Mouse (Mus musculus): ENCODE measurements around the gene Madcam1. TPM values are rescaled to one million over a fixed set of nuclear protein-coding genes. Genes with fewer than 3 reads are reported as not detected.

Gene Madcam1
- polyA plus RNA-seq, 1 experiment from 2014 or later = 2.3 TPM

GRCm38 (mm10) chr10:79706406-79707094 lies 42.2 kb downstream of the Madcam1 start:
- H3K9ac ChIP-seq (replicated peaks; ENCODE audit: low read length) = peak overlapping the region; percentile 98
- 77% methylated on average over 5 of the region's 5 CpGs for WGBS
- H3K9me3 ChIP-seq (ENCODE audit: low read length) = no peaks in the 10 kb centered on the region
- no peak for ATAC-seq (ENCODE audit: low FRiP score, low TSS enrichment)
- no peak overlapping the region for H3K27ac ChIP-seq (ENCODE audit: low read length)
- peak overlapping the region; percentile 92 for H3K4me3 ChIP-seq (ENCODE audit: low read length)
- peaks cover 35% of the 10 kb centered on the region for H3K36me3 ChIP-seq (ENCODE audit: insufficient read depth, low read length)
- no peaks in the 10 kb centered on the region for H3K27me3 ChIP-seq (ENCODE audit: insufficient read depth, low read length)
- peak overlapping the region; percentile 96 for H3K4me2 ChIP-seq (replicated peaks; ENCODE audit: low read depth, low read length)
- H3K4me1 ChIP-seq (ENCODE audit: insufficient read depth, low read length) = peaks cover 30% of the 10 kb centered on the region

GRCm38 (mm10) chr10:79707162-79707561 lies 42.8 kb downstream of the Madcam1 start:
- H3K4me2 ChIP-seq (replicated peaks; ENCODE audit: low read depth, low read length) = no peak overlapping the region
- no peaks in the 10 kb centered on the region for H3K27me3 ChIP-seq (ENCODE audit: insufficient read depth, low read length)
- WGBS = 80% methylated on average over 1 of the region's 1 CpGs
- H3K4me1 ChIP-seq (ENCODE audit: insufficient read depth, low read length) = peaks cover 26% of the 10 kb centered on the region
- no peak for ATAC-seq (ENCODE audit: low FRiP score, low TSS enrichment)
- peaks cover 41% of the 10 kb centered on the region for H3K36me3 ChIP-seq (ENCODE audit: insufficient read depth, low read length)
- H3K9me3 ChIP-seq (ENCODE audit: low read length) = no peaks in the 10 kb centered on the region
- no peak overlapping the region for H3K4me3 ChIP-seq (ENCODE audit: low read length)
- no peak overlapping the region for H3K9ac ChIP-seq (replicated peaks; ENCODE audit: low read length)
- no peak overlapping the region for H3K27ac ChIP-seq (ENCODE audit: low read length)

GRCm38 (mm10) chr10:79707759-79708158 lies 43.4 kb downstream of the Madcam1 start:
- Histone ChIP-seq H3K4me1 (ENCODE audit: insufficient read depth, low read length) (peaks cover 26% of the 10 kb centered on the region), H3K4me3 (ENCODE audit: low read length) (no peak overlapping the region), H3K27ac (ENCODE audit: low read length) (no peak overlapping the region), H3K9ac (replicated peaks; ENCODE audit: low read length) (no peak overlapping the region), H3K4me2 (replicated peaks; ENCODE audit: low read depth, low read length) (no peak overlapping the region), H3K36me3 (ENCODE audit: insufficient read depth, low read length) (peaks cover 42% of the 10 kb centered on the region), H3K9me3 (ENCODE audit: low read length) (no peaks in the 10 kb centered on the region), H3K27me3 (ENCODE audit: insufficient read depth, low read length) (no peaks in the 10 kb centered on the region)
- ATAC-seq (ENCODE audit: low FRiP score, low TSS enrichment) = no peak
- 69% methylated on average over 4 of the region's 4 CpGs for WGBS

- no peak for ATAC-seq (ENCODE audit: low FRiP score, low TSS enrichment)
- Histone ChIP-seq H3K4me2 (replicated peaks; ENCODE audit: low read depth, low read length) (no peak overlapping the region), H3K9me3 (ENCODE audit: low read length) (no peaks in the 10 kb centered on the region), H3K9ac (replicated peaks; ENCODE audit: low read length) (no peak overlapping the region), H3K27me3 (ENCODE audit: insufficient read depth, low read length) (no peaks in the 10 kb centered on the region), H3K4me3 (ENCODE audit: low read length) (no peak overlapping the region), H3K36me3 (ENCODE audit: insufficient read depth, low read length) (peaks cover 42% of the 10 kb centered on the region), H3K27ac (ENCODE audit: low read length) (no peak overlapping the region), H3K4me1 (ENCODE audit: insufficient read depth, low read length) (peaks cover 26% of the 10 kb centered on the region)
- 89% methylated on average over 21 of the region's 21 CpGs for WGBS
Measured at GRCm38 (mm10) chr10:79708668-79709067, 44.3 kb downstream of the Madcam1 start.

- H3K9ac ChIP-seq (replicated peaks; ENCODE audit: low read length) = no peak overlapping the region
- H3K27me3 ChIP-seq (ENCODE audit: insufficient read depth, low read length) = no peaks in the 10 kb centered on the region
- peaks cover 26% of the 10 kb centered on the region for H3K4me1 ChIP-seq (ENCODE audit: insufficient read depth, low read length)
- WGBS = 80% methylated on average over 7 of the region's 7 CpGs
- no peak overlapping the region for H3K4me3 ChIP-seq (ENCODE audit: low read length)
- H3K36me3 ChIP-seq (ENCODE audit: insufficient read depth, low read length) = peaks cover 42% of the 10 kb centered on the region
- no peaks in the 10 kb centered on the region for H3K9me3 ChIP-seq (ENCODE audit: low read length)
- no peak overlapping the region for H3K27ac ChIP-seq (ENCODE audit: low read length)
- ATAC-seq (ENCODE audit: low FRiP score, low TSS enrichment) = no peak
- no peak overlapping the region for H3K4me2 ChIP-seq (replicated peaks; ENCODE audit: low read depth, low read length)
Measured at GRCm38 (mm10) chr10:79709307-79709706, 44.9 kb downstream of the Madcam1 start.

GRCm38 (mm10) chr10:79712029-79712428 lies 47.7 kb downstream of the Madcam1 start:
- Histone ChIP-seq H3K36me3 (ENCODE audit: insufficient read depth, low read length) (peaks cover 40% of the 10 kb centered on the region), H3K4me1 (ENCODE audit: insufficient read depth, low read length) (peaks cover 15% of the 10 kb centered on the region), H3K9ac (replicated peaks; ENCODE audit: low read length) (no peak overlapping the region), H3K27me3 (ENCODE audit: insufficient read depth, low read length) (peaks cover 26% of the 10 kb centered on the region), H3K4me3 (ENCODE audit: low read length) (no peak overlapping the region), H3K4me2 (replicated peaks; ENCODE audit: low read depth, low read length) (no peak overlapping the region), H3K9me3 (ENCODE audit: low read length) (no peaks in the 10 kb centered on the region), H3K27ac (ENCODE audit: low read length) (no peak overlapping the region)
- 76% methylated on average over 1 of the region's 1 CpGs for WGBS
- ATAC-seq (ENCODE audit: low FRiP score, low TSS enrichment) = no peak

GRCm38 (mm10) chr10:79712499-79713126 lies 48.3 kb downstream of the Madcam1 start:
- ATAC-seq (ENCODE audit: low FRiP score, low TSS enrichment) = peak; percentile 21; the same call in 1 of the 2 replicates
- Histone ChIP-seq H3K4me2 (replicated peaks; ENCODE audit: low read depth, low read length) (no peak overlapping the region), H3K4me1 (ENCODE audit: insufficient read depth, low read length) (peaks cover 13% of the 10 kb centered on the region)

GRCm38 (mm10) chr10:79713163-79713562 lies 48.8 kb downstream of the Madcam1 start:
- ATAC-seq (ENCODE audit: low FRiP score, low TSS enrichment) = no peak
- Histone ChIP-seq H3K36me3 (ENCODE audit: insufficient read depth, low read length) (peaks cover 33% of the 10 kb centered on the region), H3K4me3 (ENCODE audit: low read length) (no peak overlapping the region), H3K27me3 (ENCODE audit: insufficient read depth, low read length) (peaks cover 37% of the 10 kb centered on the region), H3K4me2 (replicated peaks; ENCODE audit: low read depth, low read length) (no peak overlapping the region), H3K9me3 (ENCODE audit: low read length) (no peaks in the 10 kb centered on the region), H3K4me1 (ENCODE audit: insufficient read depth, low read length) (peaks cover 13% of the 10 kb centered on the region), H3K9ac (replicated peaks; ENCODE audit: low read length) (no peak overlapping the region), H3K27ac (ENCODE audit: low read length) (no peak overlapping the region)
- WGBS = 42% methylated on average over 1 of the region's 1 CpGs

More at GRCm38 (mm10) chr10:79712499-79713126, 48.3 kb downstream of the Madcam1 start:
- no peak overlapping the region for H3K27ac ChIP-seq (ENCODE audit: low read length)
- WGBS = 19% methylated on average over 4 of the region's 6 CpGs
- H3K9me3 ChIP-seq (ENCODE audit: low read length) = no peaks in the 10 kb centered on the region
- peaks cover 34% of the 10 kb centered on the region for H3K36me3 ChIP-seq (ENCODE audit: insufficient read depth, low read length)
- no peak overlapping the region for H3K9ac ChIP-seq (replicated peaks; ENCODE audit: low read length)
- H3K4me3 ChIP-seq (ENCODE audit: low read length) = no peak overlapping the region
- H3K27me3 ChIP-seq (ENCODE audit: insufficient read depth, low read length) = peaks cover 32% of the 10 kb centered on the region

- no peak overlapping the region for H3K27ac ChIP-seq (ENCODE audit: low read length)
- H3K4me2 ChIP-seq (replicated peaks; ENCODE audit: low read depth, low read length) = no peak overlapping the region
- peaks cover 22% of the 10 kb centered on the region for H3K36me3 ChIP-seq (ENCODE audit: insufficient read depth, low read length)
- no peak overlapping the region for H3K9ac ChIP-seq (replicated peaks; ENCODE audit: low read length)
- no peaks in the 10 kb centered on the region for H3K9me3 ChIP-seq (ENCODE audit: low read length)
- H3K27me3 ChIP-seq (ENCODE audit: insufficient read depth, low read length) = peaks cover 49% of the 10 kb centered on the region
- 66% methylated on average over 4 of the region's 4 CpGs for WGBS
- H3K4me3 ChIP-seq (ENCODE audit: low read length) = no peak overlapping the region
- no peak for ATAC-seq (ENCODE audit: low FRiP score, low TSS enrichment)
- peaks cover 13% of the 10 kb centered on the region for H3K4me1 ChIP-seq (ENCODE audit: insufficient read depth, low read length)
Measured at GRCm38 (mm10) chr10:79714996-79715395, 50.6 kb downstream of the Madcam1 start.

All from kidney, embryonic 16.5 days (tissue).